Mouse (Mus musculus) megakaryocyte, embryonic 14.5 days (primary cell): ENCODE measurements around the gene Parvb.

Source experiments
- FLI1 ChIP-seq: IDR thresholded peaks from 2 replicates; pipeline ENCODE4 v1.6.1; 2012; ENCODE audit warnings: low read length, inconsistent platforms, mixed read lengths
- GATA1 ChIP-seq: IDR thresholded peaks from 3 replicates; pipeline ENCODE4 v1.6.1; 2012; ENCODE audit warnings: mixed read lengths, low read length, inconsistent platforms, borderline replicate concordance

GRCm38 (mm10) chr15:84314420-84315080 lies 82.7 kb downstream of the Parvb start:
- TF ChIP-seq GATA1 (no peak), FLI1 (no peak)
